Mouse (Mus musculus): Measurements from ENCODE around the gene Clmn. TPM values are rescaled to one million over a fixed set of nuclear protein-coding genes. Genes with fewer than 3 reads are reported as not detected.

Gene Clmn
- polyA plus RNA-seq, 1 experiment from 2014 or later = 1.7 TPM

DNA sequence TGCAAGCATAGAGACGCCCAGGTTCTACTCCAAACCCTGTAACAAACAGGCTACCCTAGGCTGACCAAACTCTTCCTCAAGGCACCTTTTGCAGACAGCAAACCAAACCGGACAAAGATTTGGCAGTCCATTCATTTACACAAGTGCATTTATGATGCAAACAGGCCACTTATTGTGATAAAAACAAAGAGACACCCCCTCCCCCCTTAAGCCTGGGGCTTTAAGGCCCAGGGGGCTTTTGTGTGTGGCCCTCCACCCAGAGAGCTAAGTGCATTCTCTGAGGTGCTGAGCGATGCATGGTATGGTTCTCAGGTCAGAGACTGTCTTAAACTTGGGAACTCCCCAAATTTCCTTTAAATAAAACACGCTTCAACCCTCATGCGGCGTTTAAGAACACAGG is 101.0 kb downstream of the Clmn start:
- Histone ChIP-seq H3K4me2 (no peak overlapping the region), H3K27ac (no peak overlapping the region), H3K9ac (no peak overlapping the region), H3K36me3 (replicated peaks) (no peaks in the 10 kb centered on the region), H3K4me1 (no peaks in the 10 kb centered on the region), H3K4me3 (no peak overlapping the region), H3K9me3 (no peaks in the 10 kb centered on the region), H3K27me3 (replicated peaks) (no peaks in the 10 kb centered on the region)
- whole genome bisulfite sequencing = 31% methylated on average over 6 of the region's 6 CpGs
- ATAC-seq (replicated peaks) = no peak

DNA sequence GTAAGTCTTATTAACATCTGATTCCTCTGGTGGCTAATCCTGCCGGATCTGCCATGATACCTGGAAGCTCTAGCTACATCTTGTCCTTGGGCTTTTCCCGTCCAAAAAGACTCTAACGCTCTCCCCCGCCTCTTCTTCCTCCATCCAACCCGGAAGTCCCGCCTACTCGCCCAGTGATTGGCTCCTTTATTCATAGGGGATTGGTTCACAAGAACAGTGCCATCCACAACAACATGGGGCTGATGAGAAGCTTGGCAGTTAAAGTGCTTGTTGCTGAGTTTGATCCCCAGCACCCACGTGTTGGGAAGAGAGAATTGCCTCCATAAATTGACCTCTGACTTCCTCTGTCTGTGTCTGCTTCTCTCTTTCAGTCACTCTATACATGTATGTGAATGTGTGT is 103.5 kb downstream of the Clmn start:
- WGBS = 85% methylated on average over 8 of the region's 8 CpGs
- H3K4me3 ChIP-seq = no peak overlapping the region
- no peak overlapping the region for H3K9ac ChIP-seq
- no peaks in the 10 kb centered on the region for H3K36me3 ChIP-seq (replicated peaks)
- no peaks in the 10 kb centered on the region for H3K9me3 ChIP-seq
- no peaks in the 10 kb centered on the region for H3K4me1 ChIP-seq
- H3K27ac ChIP-seq = no peak overlapping the region
- H3K4me2 ChIP-seq = no peak overlapping the region
- no peak for ATAC-seq (replicated peaks)
- no peaks in the 10 kb centered on the region for H3K27me3 ChIP-seq (replicated peaks)

DNA sequence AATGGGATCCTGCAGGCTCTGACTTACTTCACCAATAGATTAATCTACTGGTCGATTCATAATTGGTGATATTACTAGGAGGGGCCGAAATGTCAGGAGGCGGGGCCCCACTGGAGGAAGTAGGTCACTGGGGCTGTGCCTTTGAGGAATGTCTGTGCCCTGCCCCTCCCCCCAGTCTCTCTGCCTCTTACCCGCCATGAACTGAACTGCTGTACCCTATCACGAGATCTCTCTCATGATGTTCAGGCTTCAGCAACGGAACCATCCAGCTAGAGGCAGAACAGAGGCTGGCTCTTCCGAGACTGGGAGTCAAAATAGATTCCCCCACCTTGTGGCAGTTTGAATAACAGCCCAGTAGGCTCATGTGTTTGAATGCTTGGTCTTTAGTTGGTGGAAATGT is 106.8 kb downstream of the Clmn start:
- no peak for ATAC-seq (replicated peaks)
- no peak overlapping the region for H3K4me3 ChIP-seq
- H3K4me2 ChIP-seq = no peak overlapping the region
- H3K27me3 ChIP-seq (replicated peaks) = no peaks in the 10 kb centered on the region
- no peak overlapping the region for H3K9ac ChIP-seq
- H3K27ac ChIP-seq = no peak overlapping the region
- peaks cover 1% of the 10 kb centered on the region; the same call in 1 of the 2 replicates for H3K4me1 ChIP-seq
- H3K9me3 ChIP-seq = no peaks in the 10 kb centered on the region
- H3K36me3 ChIP-seq (replicated peaks) = no peaks in the 10 kb centered on the region
- 91% methylated on average over 7 of the region's 7 CpGs for WGBS

DNA sequence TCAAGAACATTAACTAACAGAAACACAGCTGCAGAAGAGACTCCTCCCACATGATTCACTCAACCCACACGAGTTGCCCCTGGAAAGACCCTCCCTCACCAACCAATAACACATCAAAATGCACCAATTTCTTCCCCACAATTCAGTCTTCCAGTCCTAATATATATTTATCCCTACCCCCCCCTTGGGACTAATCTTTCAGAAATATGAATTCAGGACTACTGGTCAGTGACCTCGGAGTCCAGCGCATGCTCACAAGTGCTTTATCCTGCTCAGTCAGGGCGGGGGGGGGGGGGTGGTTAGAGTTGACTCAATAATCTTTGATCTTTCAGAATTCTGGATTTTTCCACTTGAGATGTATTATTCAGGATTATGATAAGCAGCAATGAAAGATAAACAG is 111.2 kb downstream of the Clmn start:
- Histone ChIP-seq H3K4me3 (no peak overlapping the region), H3K36me3 (replicated peaks) (no peaks in the 10 kb centered on the region), H3K9ac (no peak overlapping the region), H3K4me1 (peaks cover 32% of the 10 kb centered on the region), H3K27me3 (replicated peaks) (no peaks in the 10 kb centered on the region), H3K4me2 (no peak overlapping the region), H3K27ac (no peak overlapping the region), H3K9me3 (no peaks in the 10 kb centered on the region)
- whole genome bisulfite sequencing = 67% methylated on average over 4 of the region's 4 CpGs
- ATAC-seq (replicated peaks) = no peak

DNA sequence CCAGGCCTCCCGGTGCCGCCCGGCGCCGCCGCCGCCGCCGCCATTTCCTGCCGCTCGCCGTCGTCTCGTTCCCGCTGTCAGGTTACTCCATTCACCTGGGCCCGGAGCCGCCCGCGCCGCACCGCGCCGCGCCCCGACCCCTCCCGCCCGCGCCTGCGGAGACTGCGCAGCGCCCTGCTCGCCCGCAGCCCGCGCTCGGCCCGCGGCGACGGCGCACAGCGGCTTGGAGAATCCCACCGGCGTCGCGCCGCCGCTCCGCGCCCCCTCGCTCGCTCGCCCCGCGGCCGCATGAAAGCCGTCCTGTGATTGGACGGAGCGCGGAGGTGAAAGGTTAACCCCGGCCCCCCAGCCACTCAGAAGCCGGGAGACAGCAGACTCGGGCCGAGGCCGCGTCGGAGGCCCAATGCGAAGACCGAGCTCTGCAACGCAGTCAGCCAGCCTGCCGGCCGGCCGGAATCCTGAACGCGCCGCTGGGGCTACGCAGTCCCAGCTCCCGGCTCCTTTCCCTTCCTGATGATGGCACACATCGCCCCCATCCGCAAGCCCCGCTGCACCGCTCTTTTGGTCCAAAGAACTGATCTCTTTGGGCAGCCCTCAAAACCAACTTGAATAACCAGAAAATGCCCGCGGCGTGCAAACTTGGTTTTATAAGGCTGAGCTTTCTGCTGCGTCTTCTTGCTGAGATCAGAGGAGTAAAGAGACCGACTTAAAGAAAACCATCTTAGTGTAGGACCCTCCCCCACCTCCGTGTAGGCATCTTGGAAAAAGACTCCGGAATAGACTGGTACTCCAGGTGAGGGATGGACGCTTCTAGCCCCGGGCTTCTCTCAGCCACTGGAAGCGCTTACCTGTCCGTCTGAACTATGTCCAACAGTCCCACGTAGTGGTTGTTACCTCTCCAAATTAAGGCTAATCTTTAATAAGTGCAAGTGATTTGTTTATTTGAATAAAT is 112.8 kb downstream of the Clmn start, which contains the start of gene Dicer1:
Gene Dicer1, minus strand, starts transcription at position 139 of the 952 bp plus-strand sequence.
- Histone ChIP-seq H3K9me3 (no peaks in the 10 kb centered on the region), H3K36me3 (replicated peaks) (no peaks in the 10 kb centered on the region), H3K4me3 (peak within 1 kb of the TSS; percentile 79), H3K27me3 (replicated peaks) (no peaks in the 10 kb centered on the region), H3K27ac (peak within 1 kb of the TSS; percentile 91), H3K9ac (peak within 1 kb of the TSS; percentile 89), H3K4me2 (peak within 1 kb of the TSS; percentile 64), H3K4me1 (peaks cover 38% of the 10 kb centered on the region)
- WGBS = under 1% methylated on average over 92 of the region's 94 CpGs
- peak; percentile 95 for ATAC-seq (replicated peaks)

DNA sequence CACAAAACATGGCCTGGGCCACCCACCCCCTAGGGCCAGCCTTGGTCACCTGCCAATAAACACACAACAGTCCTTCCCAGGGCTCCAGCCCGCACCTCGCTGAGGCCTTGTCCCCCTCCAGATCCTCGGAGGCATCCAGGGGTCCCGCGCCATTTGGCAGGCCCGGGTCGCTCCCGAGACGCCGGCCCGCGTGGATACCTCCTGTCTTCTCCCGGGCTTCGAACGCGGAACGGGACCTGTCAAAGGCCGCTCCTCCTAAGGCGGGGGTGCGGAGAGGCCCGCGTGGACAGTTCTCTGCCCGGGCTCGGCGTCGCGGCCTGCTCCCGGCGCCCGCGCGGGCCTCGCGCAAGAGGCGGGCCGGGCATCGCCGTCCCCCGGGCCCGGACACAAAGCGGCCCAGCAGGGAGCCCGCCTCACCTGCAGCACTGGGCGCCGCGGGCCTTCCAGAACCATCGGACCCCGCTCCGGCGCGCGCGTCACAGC is 113.5 kb downstream of the Clmn start:
- under 1% methylated on average over 52 of the region's 52 CpGs for WGBS
- Histone ChIP-seq H3K36me3 (replicated peaks) (no peaks in the 10 kb centered on the region), H3K27me3 (replicated peaks) (no peaks in the 10 kb centered on the region), H3K4me2 (peak overlapping the region; percentile 64), H3K4me3 (peak overlapping the region; percentile 79), H3K4me1 (peaks cover 39% of the 10 kb centered on the region), H3K9me3 (no peaks in the 10 kb centered on the region), H3K27ac (peak overlapping the region; percentile 91), H3K9ac (peak overlapping the region; percentile 89)
- ATAC-seq (replicated peaks) = no peak; the same call in 1 of the 2 replicates

DNA sequence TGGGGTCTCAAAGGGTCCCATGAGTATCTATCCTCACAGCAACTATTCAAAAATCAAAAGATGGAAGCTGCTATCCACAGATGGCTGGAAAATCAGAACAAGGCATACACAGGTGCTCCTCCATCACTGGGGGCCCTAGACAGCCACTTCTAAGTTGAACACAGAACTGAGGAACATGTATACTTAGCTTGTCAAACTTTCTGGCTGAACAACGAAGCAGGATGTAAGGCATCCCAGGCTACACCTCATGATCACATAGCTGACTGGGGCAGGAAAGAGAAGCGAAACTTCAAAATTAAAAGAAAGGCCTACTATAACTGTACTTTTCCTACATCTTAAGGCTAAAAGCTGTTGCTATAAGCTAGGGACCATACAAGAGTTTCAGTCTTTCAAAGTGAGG is 115.9 kb downstream of the Clmn start:
- Histone ChIP-seq H3K36me3 (replicated peaks) (no peaks in the 10 kb centered on the region), H3K4me2 (0 out of 2 replicates have a peak overlapping the region, but pooled peaks have one; percentile 64), H3K27ac (no peak overlapping the region), H3K9me3 (no peaks in the 10 kb centered on the region), H3K4me3 (no peak overlapping the region), H3K9ac (no peak overlapping the region), H3K27me3 (replicated peaks) (no peaks in the 10 kb centered on the region), H3K4me1 (peaks cover 42% of the 10 kb centered on the region)
- ATAC-seq (replicated peaks) = no peak
- 94% methylated on average over 2 of the region's 2 CpGs for WGBS

DNA sequence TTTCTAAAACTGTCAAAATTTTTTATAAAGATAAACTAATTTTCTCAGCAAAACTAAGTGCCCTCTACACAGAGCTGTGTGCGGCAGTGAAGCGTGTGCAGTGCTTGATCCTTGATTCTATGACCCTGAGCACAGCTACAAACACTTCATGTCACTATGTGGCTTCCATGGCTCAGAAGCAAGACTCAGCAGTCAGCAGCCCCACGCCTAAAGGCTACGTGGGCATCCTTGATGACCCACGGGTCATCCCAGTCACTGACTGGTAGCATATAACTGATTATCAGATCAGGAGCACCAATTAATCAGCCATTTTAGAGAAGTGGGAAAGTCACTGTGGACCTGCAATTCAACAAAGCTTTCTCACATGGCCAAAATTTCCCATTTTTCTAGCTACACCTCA is 117.6 kb downstream of the Clmn start:
- H3K27me3 ChIP-seq (replicated peaks) = no peaks in the 10 kb centered on the region
- H3K27ac ChIP-seq = no peak overlapping the region
- H3K36me3 ChIP-seq (replicated peaks) = no peaks in the 10 kb centered on the region
- H3K9me3 ChIP-seq = no peaks in the 10 kb centered on the region
- no peak for ATAC-seq (replicated peaks)
- WGBS = 93% methylated on average over 5 of the region's 5 CpGs
- H3K9ac ChIP-seq = no peak overlapping the region
- peaks cover 45% of the 10 kb centered on the region for H3K4me1 ChIP-seq
- no peak overlapping the region for H3K4me2 ChIP-seq
- H3K4me3 ChIP-seq = no peak overlapping the region

DNA sequence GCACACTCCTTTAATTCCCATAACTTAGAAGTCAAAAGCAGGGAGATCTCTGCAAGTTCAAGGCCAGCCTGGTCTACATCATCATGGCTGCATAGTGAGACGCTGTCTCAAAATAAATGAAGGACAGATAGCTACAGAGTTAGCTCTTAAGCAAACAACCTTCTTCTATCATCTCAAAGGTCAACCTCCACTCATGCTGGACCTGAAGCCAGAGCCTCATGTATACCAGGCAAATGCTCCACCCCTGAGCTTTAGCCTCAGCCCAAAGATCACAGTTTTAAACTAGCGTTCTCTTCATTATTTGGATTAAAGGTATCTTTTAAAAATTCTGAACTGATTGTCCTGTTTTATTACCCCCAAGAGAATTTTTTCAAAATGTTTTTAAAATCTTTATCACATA is 118.3 kb downstream of the Clmn start:
- H3K36me3 ChIP-seq (replicated peaks) = no peaks in the 10 kb centered on the region
- 93% methylated on average over 2 of the region's 2 CpGs for WGBS
- H3K4me1 ChIP-seq = peaks cover 52% of the 10 kb centered on the region
- H3K9me3 ChIP-seq = no peaks in the 10 kb centered on the region
- no peak overlapping the region for H3K4me3 ChIP-seq
- no peaks in the 10 kb centered on the region for H3K27me3 ChIP-seq (replicated peaks)
- H3K9ac ChIP-seq = no peak overlapping the region
- no peak overlapping the region for H3K27ac ChIP-seq
- ATAC-seq (replicated peaks) = no peak
- no peak overlapping the region for H3K4me2 ChIP-seq

DNA sequence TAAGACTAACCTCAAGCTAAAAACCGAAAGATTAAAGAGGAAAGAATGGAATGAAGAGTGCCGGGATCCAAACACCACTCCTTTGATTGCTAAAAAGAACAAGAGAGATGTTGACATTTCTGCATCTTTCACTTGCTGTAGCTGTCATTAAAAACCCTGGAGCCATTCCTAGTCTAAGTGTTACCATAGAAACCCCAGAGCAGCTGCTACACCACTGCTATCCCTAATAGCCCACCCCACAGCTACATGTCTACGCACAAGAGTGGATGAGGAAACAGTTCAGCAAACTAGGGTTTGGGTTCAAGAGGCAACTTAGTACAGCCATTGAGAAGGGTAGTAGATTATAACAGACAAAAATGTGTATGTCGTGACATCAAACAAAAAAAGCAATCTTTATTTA is 121.2 kb downstream of the Clmn start:
- 46% methylated on average over 4 of the region's 4 CpGs for WGBS

DNA sequence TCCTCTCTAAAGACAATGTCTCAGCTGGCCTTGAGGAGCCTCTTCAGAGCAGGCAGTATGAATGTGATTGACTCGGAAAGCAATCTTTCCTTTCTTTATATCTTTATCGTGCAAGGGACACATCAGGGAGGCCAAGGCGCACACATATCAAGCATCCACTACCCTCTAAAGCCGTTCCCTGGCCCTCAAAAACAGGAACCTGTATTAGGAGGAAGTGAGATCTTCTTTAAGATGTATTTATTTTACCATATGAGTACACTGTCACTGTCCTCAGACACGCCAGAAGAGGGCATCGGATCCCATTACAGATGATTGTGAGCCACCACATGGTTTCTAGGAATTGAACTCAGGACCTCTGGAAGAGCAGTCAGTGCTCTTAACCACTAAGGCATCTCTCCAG is 122.6 kb downstream of the Clmn start:
- H3K27ac ChIP-seq = no peak overlapping the region
- H3K9ac ChIP-seq = no peak overlapping the region
- no peaks in the 10 kb centered on the region for H3K27me3 ChIP-seq (replicated peaks)
- H3K4me3 ChIP-seq = no peak overlapping the region
- WGBS = 80% methylated on average over 6 of the region's 6 CpGs
- no peak for ATAC-seq (replicated peaks)
- no peaks in the 10 kb centered on the region for H3K9me3 ChIP-seq
- peaks cover 42% of the 10 kb centered on the region for H3K4me1 ChIP-seq
- no peaks in the 10 kb centered on the region for H3K36me3 ChIP-seq (replicated peaks)
- no peak overlapping the region for H3K4me2 ChIP-seq

More for the DNA sequence above, 121.2 kb downstream of the Clmn start:
- no peaks in the 10 kb centered on the region for H3K9me3 ChIP-seq
- ATAC-seq (replicated peaks) = 0 out of 2 replicates have a peak, but pooled peaks have one; percentile 65
- no peak overlapping the region for H3K4me3 ChIP-seq
- no peaks in the 10 kb centered on the region for H3K27me3 ChIP-seq (replicated peaks)
- H3K4me1 ChIP-seq = peaks cover 34% of the 10 kb centered on the region
- no peak overlapping the region for H3K27ac ChIP-seq
- no peaks in the 10 kb centered on the region for H3K36me3 ChIP-seq (replicated peaks)
- no peak overlapping the region for H3K9ac ChIP-seq
- H3K4me2 ChIP-seq = no peak overlapping the region

DNA sequence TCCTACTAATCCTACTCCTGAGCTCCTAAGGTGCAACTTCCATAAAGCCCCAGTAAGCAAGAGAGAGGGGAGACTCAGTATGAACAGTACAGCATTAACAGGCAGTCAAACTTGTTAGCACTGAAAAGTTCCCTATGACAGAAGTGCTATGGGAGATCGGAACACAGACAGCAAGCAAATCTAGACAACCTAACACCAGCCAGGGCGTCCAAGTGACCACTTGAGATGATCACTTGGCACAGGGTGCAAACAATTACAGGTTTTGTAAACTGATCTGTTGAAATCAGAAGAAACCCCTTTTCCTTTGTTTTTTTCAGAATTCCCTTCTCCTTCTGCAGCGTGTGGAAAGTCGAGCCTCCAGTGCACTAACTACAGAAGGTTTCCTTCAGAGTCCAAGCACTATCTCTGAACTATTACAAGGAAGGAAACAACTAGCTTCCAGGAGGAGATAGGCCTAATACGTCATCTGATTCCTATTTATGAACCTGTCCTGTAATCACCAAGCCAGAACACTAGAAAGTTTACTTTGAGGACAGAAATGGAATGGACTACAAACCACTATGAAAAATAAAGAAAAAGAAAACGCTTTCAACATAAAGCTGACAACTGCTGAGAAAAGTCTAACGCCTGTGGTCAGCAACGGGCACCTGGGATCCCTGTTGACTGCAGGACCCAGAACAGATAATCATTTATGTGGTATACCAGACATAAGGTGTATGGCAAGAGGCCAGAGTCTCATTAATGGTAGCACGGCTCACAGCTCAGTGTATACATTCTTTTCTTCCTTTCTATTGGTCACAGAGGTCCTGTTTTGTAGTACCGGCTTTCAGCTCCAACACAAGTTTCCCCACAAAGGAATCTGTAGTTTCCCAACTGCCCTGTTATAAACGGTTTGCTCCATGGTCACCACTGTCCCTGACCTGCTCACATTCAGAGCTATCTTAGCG is 123.8 kb downstream of the Clmn start:
- no peaks in the 10 kb centered on the region for H3K36me3 ChIP-seq (replicated peaks)
- ATAC-seq (replicated peaks) = no peak
- no peaks in the 10 kb centered on the region for H3K9me3 ChIP-seq
- H3K4me1 ChIP-seq = peaks cover 44% of the 10 kb centered on the region
- H3K4me2 ChIP-seq = no peak overlapping the region
- no peak overlapping the region for H3K9ac ChIP-seq
- H3K4me3 ChIP-seq = no peak overlapping the region
- H3K27me3 ChIP-seq (replicated peaks) = no peaks in the 10 kb centered on the region
- H3K27ac ChIP-seq = no peak overlapping the region
- WGBS = 74% methylated on average over 12 of the region's 12 CpGs
